Mouse (Mus musculus): ENCODE measurements around the gene Rhod. TPM values are rescaled to one million over a fixed set of nuclear protein-coding genes. Genes with fewer than 3 reads are reported as not detected.
A peak's percentile ranks its signal among the peaks of the same experiment; 100 is the strongest.
"Not testable (repeated sequence)": the region's sequence is repeated elsewhere in the genome, so short reads cannot be mapped to it uniquely, and the experiment has no call there.

The Rhod gene
- polyA plus RNA-seq, 1 experiment from 2014 or later, result 10.3 TPM

DNA sequence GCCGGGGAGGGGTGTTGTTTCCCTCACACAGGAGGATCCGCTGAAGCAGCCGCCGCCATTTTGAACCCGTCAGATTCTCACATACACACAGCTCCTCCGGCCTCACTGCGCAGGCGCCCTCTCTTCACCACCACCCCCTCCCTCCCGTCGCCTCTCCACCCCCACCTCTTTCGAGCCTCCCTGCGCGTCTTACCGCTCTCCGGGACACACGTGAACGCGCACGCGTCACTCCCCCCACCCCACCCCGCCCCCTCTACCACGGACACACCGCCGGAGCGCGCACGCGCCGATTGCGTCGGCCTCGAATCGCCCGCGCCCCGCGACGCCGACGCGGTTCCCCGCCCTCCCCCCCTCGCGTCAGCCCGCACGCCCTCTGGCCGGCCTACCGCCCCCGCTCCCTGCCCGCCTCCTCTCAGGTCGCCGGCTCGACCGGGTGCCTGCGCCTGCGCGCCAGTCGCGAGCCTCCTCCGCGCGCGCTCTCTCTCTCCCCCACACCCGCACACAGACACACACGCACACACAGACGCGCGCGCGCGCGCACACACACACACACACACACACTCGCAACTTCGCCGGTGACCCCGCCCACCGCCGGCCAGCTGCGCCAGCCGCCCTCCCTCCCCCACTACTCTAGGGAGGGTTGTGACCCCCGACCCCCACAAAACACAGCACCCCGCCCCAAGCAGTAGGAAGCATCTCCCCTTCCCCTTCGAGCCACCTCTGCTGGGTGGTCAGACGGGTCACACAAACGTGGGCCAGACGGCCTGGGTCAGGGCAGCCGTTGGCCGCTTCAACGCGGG lies 42.0 kb downstream of the Rhod start:
- Histone ChIP-seq H3K27me3 (replicated peaks) (no peaks in the 10 kb centered on the region), H3K9me3 (no peaks in the 10 kb centered on the region), H3K9ac (peak overlapping the region; percentile 100), H3K4me3 (peak overlapping the region; percentile 99), H3K27ac (peak overlapping the region; percentile 89), H3K4me1 (peaks cover 21% of the 10 kb centered on the region), H3K4me2 (replicated peaks) (peak overlapping the region; percentile 94), H3K36me3 (no peaks in the 10 kb centered on the region)
- under 1% methylated on average over 80 of the region's 90 CpGs for WGBS
- peak; percentile 90 for ATAC-seq (ENCODE audit: low FRiP score, low read depth)

DNA sequence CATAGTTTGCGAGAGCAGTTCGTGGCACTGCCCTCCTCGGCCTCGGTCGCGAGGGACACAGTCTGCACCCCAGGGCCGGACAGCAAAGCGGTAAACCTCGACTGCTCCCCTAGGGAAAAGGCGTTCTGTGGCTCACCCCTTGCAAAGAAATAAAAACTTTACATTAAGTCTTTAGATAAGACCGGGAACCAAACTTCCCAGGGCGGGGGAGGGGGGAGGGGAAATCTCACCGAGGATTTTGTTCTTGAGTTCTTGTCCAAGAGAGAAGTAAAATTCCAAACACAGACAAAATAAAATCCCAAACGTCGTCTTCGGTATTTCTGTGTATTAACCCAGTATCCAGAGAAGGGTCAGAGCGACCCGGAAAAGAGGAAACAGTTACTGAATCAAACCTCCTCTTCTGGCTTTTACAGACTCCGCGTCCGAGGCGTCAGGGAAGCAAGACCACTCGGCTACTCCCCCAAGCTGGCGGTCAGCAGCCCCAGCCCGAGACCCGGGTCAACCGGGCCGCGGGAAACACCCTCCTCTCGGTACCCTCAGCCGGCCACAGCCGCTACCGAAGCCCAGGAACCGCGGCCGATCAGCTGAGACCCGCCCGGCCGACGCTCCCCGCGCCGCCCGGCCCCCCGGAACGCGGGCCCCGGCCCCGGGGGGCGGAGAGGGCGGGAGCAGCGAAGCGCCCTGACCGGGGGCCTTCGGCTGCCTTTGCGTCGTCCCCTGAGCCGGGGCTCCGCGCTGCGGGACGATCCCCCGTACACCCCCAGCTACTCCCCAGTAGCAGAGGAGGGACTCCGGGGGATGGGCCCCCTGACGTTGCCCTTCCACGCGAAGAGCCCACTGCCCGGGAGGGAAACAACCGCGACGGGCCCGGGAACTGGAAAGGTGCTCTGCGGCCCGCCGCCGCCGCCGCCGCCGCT lies 42.9 kb downstream of the Rhod start:
- H3K27ac ChIP-seq, result peak overlapping the region; percentile 89
- WGBS, result under 1% methylated on average over 76 of the region's 80 CpGs
- ATAC-seq (ENCODE audit: low FRiP score, low read depth), result peak; percentile 57

DNA sequence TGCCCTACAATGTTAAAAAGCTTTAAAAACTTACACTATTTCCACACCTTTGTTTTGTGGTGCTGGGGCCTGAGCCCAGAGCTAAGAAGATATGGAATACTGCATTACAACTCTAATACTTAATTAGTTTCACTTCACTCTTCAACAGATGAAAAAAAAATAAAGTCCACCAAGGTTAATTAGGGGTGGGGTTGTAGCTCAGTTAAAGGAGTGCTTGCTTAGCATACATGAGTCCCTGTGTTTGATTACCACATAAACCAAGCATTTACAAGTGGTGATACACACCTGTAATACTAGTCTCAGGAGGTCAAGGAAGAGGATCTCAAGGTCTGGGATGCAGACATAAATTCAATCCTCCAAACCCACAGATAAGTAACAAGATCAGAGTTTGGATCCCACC lies 52.0 kb downstream of the Rhod start:
- Histone ChIP-seq H3K9me3 (no peaks in the 10 kb centered on the region), H3K4me1 (no peaks in the 10 kb centered on the region), H3K27ac (no peak overlapping the region), H3K4me2 (replicated peaks) (no peak overlapping the region), H3K4me3 (no peak overlapping the region), H3K9ac (no peak overlapping the region), H3K27me3 (replicated peaks) (no peaks in the 10 kb centered on the region), H3K36me3 (peaks cover 11% of the 10 kb centered on the region)
- ATAC-seq (ENCODE audit: low FRiP score, low read depth), result no peak

More for the DNA sequence above, 42.9 kb downstream of the Rhod start:
- Histone ChIP-seq H3K9ac (peak overlapping the region; percentile 100), H3K36me3 (no peaks in the 10 kb centered on the region), H3K4me3 (peak overlapping the region; percentile 99), H3K4me2 (replicated peaks) (peak overlapping the region; percentile 94), H3K9me3 (no peaks in the 10 kb centered on the region), H3K27me3 (replicated peaks) (no peaks in the 10 kb centered on the region), H3K4me1 (peaks cover 21% of the 10 kb centered on the region)

DNA sequence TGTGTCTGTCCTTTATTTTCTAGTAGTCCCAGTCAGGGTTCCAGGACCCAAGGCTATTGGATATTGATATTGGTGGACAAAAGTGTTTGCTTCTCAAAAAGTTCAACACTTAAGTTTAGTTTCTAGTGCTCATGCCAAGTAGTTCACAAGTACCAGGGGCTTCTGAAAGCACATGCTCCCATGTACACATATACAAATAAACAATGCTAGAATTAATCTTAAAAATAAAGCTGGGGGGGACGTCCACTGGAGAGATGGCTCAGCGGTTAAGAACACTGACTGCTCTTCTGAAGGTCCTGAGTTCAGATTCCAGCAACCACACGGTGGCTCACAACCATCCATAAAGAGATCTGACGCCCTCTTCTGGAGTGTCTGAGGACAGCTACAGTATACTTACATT lies 54.2 kb downstream of the Rhod start:
- Histone ChIP-seq H3K9me3 (no peaks in the 10 kb centered on the region), H3K4me2 (replicated peaks) (no peak overlapping the region), H3K27me3 (replicated peaks) (no peaks in the 10 kb centered on the region), H3K36me3 (peaks cover 7% of the 10 kb centered on the region), H3K4me3 (no peak overlapping the region), H3K9ac (no peak overlapping the region), H3K4me1 (no peaks in the 10 kb centered on the region), H3K27ac (no peak overlapping the region)
- 84% methylated on average over 4 of the region's 4 CpGs for WGBS
- no peak for ATAC-seq (ENCODE audit: low FRiP score, low read depth)

DNA sequence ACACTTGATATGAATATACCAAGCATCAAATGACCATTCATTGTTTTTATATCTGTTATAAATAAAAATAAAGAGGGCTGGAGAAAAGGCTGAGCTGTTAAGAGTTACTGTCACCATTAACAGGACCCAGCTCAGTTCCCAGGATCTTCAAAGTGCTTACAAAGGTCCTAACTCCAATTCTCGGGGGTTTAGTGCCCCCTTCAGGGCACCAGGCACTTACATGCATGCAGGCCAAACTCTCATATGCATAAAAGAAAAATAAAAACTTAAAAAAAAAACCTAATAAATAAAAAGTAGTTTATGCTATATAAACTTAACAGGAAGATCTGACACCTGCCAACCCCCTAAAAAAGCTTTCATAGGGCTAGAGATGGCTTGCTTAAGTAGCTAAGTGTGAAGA lies 54.9 kb downstream of the Rhod start:
- Histone ChIP-seq H3K27ac (no peak overlapping the region), H3K27me3 (replicated peaks) (no peaks in the 10 kb centered on the region), H3K4me1 (no peaks in the 10 kb centered on the region), H3K9me3 (no peaks in the 10 kb centered on the region), H3K4me3 (no peak overlapping the region), H3K9ac (no peak overlapping the region), H3K36me3 (peaks cover 4% of the 10 kb centered on the region; the same call in 1 of the 2 replicates), H3K4me2 (replicated peaks) (no peak overlapping the region)
- ATAC-seq (ENCODE audit: low FRiP score, low read depth), result no peak
- 54% methylated on average over 1 of the region's 1 CpGs for WGBS

DNA sequence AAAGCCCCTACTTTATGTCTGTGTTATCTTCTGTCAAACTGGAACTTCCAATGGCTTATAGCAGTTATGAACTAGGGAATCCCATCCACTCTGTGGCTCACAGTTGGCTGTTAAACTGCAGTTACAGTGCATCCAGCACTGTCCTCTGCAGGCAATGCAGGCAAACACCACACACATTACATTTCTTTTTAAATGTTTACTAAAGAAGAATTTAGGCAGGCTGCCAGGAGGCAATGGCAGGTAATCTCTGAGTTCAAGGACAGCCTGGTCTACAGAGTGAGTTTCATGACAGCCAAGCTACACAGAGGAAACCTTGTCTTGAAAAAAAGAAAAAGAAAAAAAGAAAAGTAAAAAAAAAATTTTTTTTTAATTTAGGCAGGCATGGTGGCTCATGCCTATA lies 55.9 kb downstream of the Rhod start:
- no peak overlapping the region for H3K9ac ChIP-seq
- H3K4me2 ChIP-seq (replicated peaks), result no peak overlapping the region
- H3K27me3 ChIP-seq (replicated peaks), result no peaks in the 10 kb centered on the region
- H3K9me3 ChIP-seq, result no peaks in the 10 kb centered on the region
- no peak overlapping the region for H3K4me3 ChIP-seq
- H3K27ac ChIP-seq, result no peak overlapping the region
- peaks cover 4% of the 10 kb centered on the region; the same call in 1 of the 2 replicates for H3K36me3 ChIP-seq
- ATAC-seq (ENCODE audit: low FRiP score, low read depth), result no peak
- H3K4me1 ChIP-seq, result no peaks in the 10 kb centered on the region

DNA sequence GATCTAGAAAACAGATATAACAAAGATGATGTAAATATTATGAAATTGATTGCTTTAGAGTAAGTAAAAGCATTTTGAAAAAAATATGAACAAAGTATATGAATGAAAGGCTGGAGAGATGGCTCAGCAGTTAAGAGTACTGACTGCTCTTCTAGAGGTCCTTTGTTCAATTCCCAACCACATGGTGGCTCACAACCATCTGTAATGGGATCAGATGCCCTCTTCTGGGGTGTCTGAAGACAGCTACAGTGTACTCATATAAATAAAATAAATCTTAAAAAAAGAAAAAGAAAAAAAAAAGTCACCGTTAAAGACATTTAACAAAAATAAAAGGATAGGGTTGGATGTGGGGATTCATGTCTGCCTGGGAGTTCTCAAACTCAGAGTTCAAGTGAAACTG lies 56.9 kb downstream of the Rhod start:
- not testable (repeated sequence) for H3K4me3 ChIP-seq; H3K9me3 ChIP-seq; H3K27me3 ChIP-seq (replicated peaks); ATAC-seq (ENCODE audit: low FRiP score, low read depth); H3K4me1 ChIP-seq; H3K9ac ChIP-seq; H3K27ac ChIP-seq; H3K36me3 ChIP-seq; H3K4me2 ChIP-seq (replicated peaks)
- WGBS, result 87% methylated on average over 1 of the region's 1 CpGs

Other genes starting within 250 kb of the Rhod start
- 1.1 and 1.4 TPM in 2 replicates for gene Tbc1d10c, start 248.1 kb downstream of the Rhod start, polyA plus RNA-seq (2016; fragmentation: Nextera tagmentation; extraction: Ambion mirVana)
- gene Ppp1ca, start 247.4 kb downstream of the Rhod start, polyA plus RNA-seq (2016; fragmentation: Nextera tagmentation; extraction: Ambion mirVana), result 753 and 767 TPM in 2 replicates
- gene Rad9a, start 237.8 kb downstream of the Rhod start, polyA plus RNA-seq (2016; fragmentation: Nextera tagmentation; extraction: Ambion mirVana), result 25.9 and 34.0 TPM in 2 replicates
- gene Clcf1, start 225.2 kb downstream of the Rhod start, polyA plus RNA-seq (2016; fragmentation: Nextera tagmentation; extraction: Ambion mirVana), result 0.87 and 0.95 TPM in 2 replicates
- not detected in 2 replicates for gene AC109138.7, start 225.1 kb downstream of the Rhod start, polyA plus RNA-seq (2016; fragmentation: Nextera tagmentation; extraction: Ambion mirVana)
- gene Pold4, start 207.5 kb downstream of the Rhod start, polyA plus RNA-seq (2016; fragmentation: Nextera tagmentation; extraction: Ambion mirVana), result 18.7 and 19.8 TPM in 2 replicates
- gene Ssh3, start 170.3 kb downstream of the Rhod start, polyA plus RNA-seq (2016; fragmentation: Nextera tagmentation; extraction: Ambion mirVana), result 5.9 and 7.0 TPM in 2 replicates
- 18.5 and 19.0 TPM in 2 replicates for gene Ankrd13d, start 156.3 kb downstream of the Rhod start, polyA plus RNA-seq (2016; fragmentation: Nextera tagmentation; extraction: Ambion mirVana)
- gene Grk2, start 133.2 kb downstream of the Rhod start, polyA plus RNA-seq (2016; fragmentation: Nextera tagmentation; extraction: Ambion mirVana), result 19.7 and 21.2 TPM in 2 replicates
- gene Kdm2a, start 41.1 kb downstream of the Rhod start, polyA plus RNA-seq (2016; fragmentation: Nextera tagmentation; extraction: Ambion mirVana), result 49.6 and 51.7 TPM in 2 replicates
- 1.7 and 1.9 TPM in 2 replicates for gene Syt12, start 38.0 kb upstream of the Rhod start, polyA plus RNA-seq (2016; fragmentation: Nextera tagmentation; extraction: Ambion mirVana)
- not detected in 2 replicates for gene 2010003K11Rik, start 59.2 kb upstream of the Rhod start, polyA plus RNA-seq (2016; fragmentation: Nextera tagmentation; extraction: Ambion mirVana)
- gene Pcx, start 71.0 kb upstream of the Rhod start, polyA plus RNA-seq (2016; fragmentation: Nextera tagmentation; extraction: Ambion mirVana), result 22.6 and 23.5 TPM in 2 replicates
- 15.6 and 17.9 TPM in 2 replicates for gene Lrfn4, start 176.2 kb upstream of the Rhod start, polyA plus RNA-seq (2016; fragmentation: Nextera tagmentation; extraction: Ambion mirVana)
- 56.1 and 60.5 TPM in 2 replicates for gene Rce1, start 186.2 kb upstream of the Rhod start, polyA plus RNA-seq (2016; fragmentation: Nextera tagmentation; extraction: Ambion mirVana)